Mouse (Mus musculus): ENCODE measurements around the gene Gcsam. TPM values are rescaled to one million over a fixed set of nuclear protein-coding genes. Genes with fewer than 3 reads are reported as not detected.

Gene Gcsam
- polyA plus RNA-seq, 1 experiment from 2014 or later, result not detected

GRCm38 (mm10) chr16:45635826-45636225 is 25.6 kb downstream of the Gcsam start:
- no peak overlapping the region for H3K4me3 ChIP-seq (ENCODE audit: low read depth, low read length)
- H3K9me3 ChIP-seq (ENCODE audit: control insufficient read depth, low read length), result no peaks in the 10 kb centered on the region
- DNase-seq (ENCODE audit: low spot score) (no peak), ATAC-seq (replicated peaks; ENCODE audit: low FRiP score) (no peak)
- H3K27me3 ChIP-seq (ENCODE audit: control insufficient read depth, insufficient read depth, low read length), result no peaks in the 10 kb centered on the region
- H3K36me3 ChIP-seq (ENCODE audit: control insufficient read depth, insufficient read depth, low read length), result no peaks in the 10 kb centered on the region
- WGBS, result 91% methylated on average over 2 of the region's 2 CpGs
- H3K4me2 ChIP-seq (ENCODE audit: low read depth, low read length, severe bottlenecking), result no peak overlapping the region
- H3K27ac ChIP-seq (ENCODE audit: low read depth, low read length), result no peak overlapping the region
- no peak overlapping the region for H3K9ac ChIP-seq (ENCODE audit: low read length)
- no peaks in the 10 kb centered on the region for H3K4me1 ChIP-seq (replicated peaks; ENCODE audit: control insufficient read depth, insufficient read depth, low read length)

GRCm38 (mm10) chr16:45640070-45640762 is 30.0 kb downstream of the Gcsam start:
- no peaks in the 10 kb centered on the region for H3K36me3 ChIP-seq (ENCODE audit: control insufficient read depth, insufficient read depth, low read length)
- DNase-seq (ENCODE audit: low spot score) (no peak), ATAC-seq (replicated peaks; ENCODE audit: low FRiP score) (no peak)
- no peak overlapping the region for H3K4me3 ChIP-seq (ENCODE audit: low read depth, low read length)
- H3K4me2 ChIP-seq (ENCODE audit: low read depth, low read length, severe bottlenecking), result no peak overlapping the region
- H3K27me3 ChIP-seq (ENCODE audit: control insufficient read depth, insufficient read depth, low read length), result no peaks in the 10 kb centered on the region
- no peaks in the 10 kb centered on the region for H3K9me3 ChIP-seq (ENCODE audit: control insufficient read depth, low read length)
- H3K9ac ChIP-seq (ENCODE audit: low read length), result no peak overlapping the region
- WGBS, result 86% methylated on average over 10 of the region's 10 CpGs
- no peaks in the 10 kb centered on the region for H3K4me1 ChIP-seq (replicated peaks; ENCODE audit: control insufficient read depth, insufficient read depth, low read length)
- H3K27ac ChIP-seq (ENCODE audit: low read depth, low read length), result no peak overlapping the region

GRCm38 (mm10) chr16:45641301-45641700 is 31.1 kb downstream of the Gcsam start:
- Histone ChIP-seq H3K27ac (ENCODE audit: low read depth, low read length) (no peak overlapping the region), H3K4me1 (replicated peaks; ENCODE audit: control insufficient read depth, insufficient read depth, low read length) (no peaks in the 10 kb centered on the region), H3K4me3 (ENCODE audit: low read depth, low read length) (no peak overlapping the region), H3K9me3 (ENCODE audit: control insufficient read depth, low read length) (no peaks in the 10 kb centered on the region), H3K27me3 (ENCODE audit: control insufficient read depth, insufficient read depth, low read length) (no peaks in the 10 kb centered on the region), H3K4me2 (ENCODE audit: low read depth, low read length, severe bottlenecking) (no peak overlapping the region), H3K36me3 (ENCODE audit: control insufficient read depth, insufficient read depth, low read length) (no peaks in the 10 kb centered on the region), H3K9ac (ENCODE audit: low read length) (no peak overlapping the region)
- ATAC-seq (replicated peaks; ENCODE audit: low FRiP score), result no peak
- no peak for DNase-seq (ENCODE audit: low spot score)
- 84% methylated on average over 3 of the region's 3 CpGs for WGBS

- Histone ChIP-seq H3K27ac (ENCODE audit: low read depth, low read length) (no peak overlapping the region), H3K27me3 (ENCODE audit: control insufficient read depth, insufficient read depth, low read length) (no peaks in the 10 kb centered on the region), H3K4me3 (ENCODE audit: low read depth, low read length) (no peak overlapping the region), H3K4me1 (replicated peaks; ENCODE audit: control insufficient read depth, insufficient read depth, low read length) (no peaks in the 10 kb centered on the region), H3K4me2 (ENCODE audit: low read depth, low read length, severe bottlenecking) (no peak overlapping the region), H3K36me3 (ENCODE audit: control insufficient read depth, insufficient read depth, low read length) (no peaks in the 10 kb centered on the region), H3K9ac (ENCODE audit: low read length) (no peak overlapping the region), H3K9me3 (ENCODE audit: control insufficient read depth, low read length) (no peaks in the 10 kb centered on the region)
- WGBS, result 87% methylated on average over 3 of the region's 3 CpGs
- ATAC-seq (replicated peaks; ENCODE audit: low FRiP score), result no peak
- no peak for DNase-seq (ENCODE audit: low spot score)
Measured at GRCm38 (mm10) chr16:45643944-45644343, 33.8 kb downstream of the Gcsam start.

GRCm38 (mm10) chr16:45644380-45644779 is 34.2 kb downstream of the Gcsam start:
- no peak overlapping the region for H3K4me3 ChIP-seq (ENCODE audit: low read depth, low read length)
- DNase-seq (ENCODE audit: low spot score) (no peak), ATAC-seq (replicated peaks; ENCODE audit: low FRiP score) (no peak)
- no peaks in the 10 kb centered on the region for H3K27me3 ChIP-seq (ENCODE audit: control insufficient read depth, insufficient read depth, low read length)
- no peaks in the 10 kb centered on the region for H3K9me3 ChIP-seq (ENCODE audit: control insufficient read depth, low read length)
- H3K9ac ChIP-seq (ENCODE audit: low read length), result no peak overlapping the region
- no peak overlapping the region for H3K4me2 ChIP-seq (ENCODE audit: low read depth, low read length, severe bottlenecking)
- WGBS, result 72% methylated on average over 6 of the region's 6 CpGs
- H3K27ac ChIP-seq (ENCODE audit: low read depth, low read length), result no peak overlapping the region
- H3K36me3 ChIP-seq (ENCODE audit: control insufficient read depth, insufficient read depth, low read length), result no peaks in the 10 kb centered on the region
- no peaks in the 10 kb centered on the region for H3K4me1 ChIP-seq (replicated peaks; ENCODE audit: control insufficient read depth, insufficient read depth, low read length)

GRCm38 (mm10) chr16:45651497-45651896 is 41.3 kb downstream of the Gcsam start:
- WGBS, result 73% methylated on average over 2 of the region's 2 CpGs
- Histone ChIP-seq H3K9me3 (ENCODE audit: control insufficient read depth, low read length) (no peaks in the 10 kb centered on the region), H3K9ac (ENCODE audit: low read length) (no peak overlapping the region), H3K4me3 (ENCODE audit: low read depth, low read length) (no peak overlapping the region), H3K4me2 (ENCODE audit: low read depth, low read length, severe bottlenecking) (no peak overlapping the region), H3K4me1 (replicated peaks; ENCODE audit: control insufficient read depth, insufficient read depth, low read length) (no peaks in the 10 kb centered on the region; the same call in 1 of the 2 replicates), H3K36me3 (ENCODE audit: control insufficient read depth, insufficient read depth, low read length) (no peaks in the 10 kb centered on the region), H3K27ac (ENCODE audit: low read depth, low read length) (no peak overlapping the region), H3K27me3 (ENCODE audit: control insufficient read depth, insufficient read depth, low read length) (peaks cover 4% of the 10 kb centered on the region; the same call in 1 of the 2 replicates)
- DNase-seq (ENCODE audit: low spot score) (no peak), ATAC-seq (replicated peaks; ENCODE audit: low FRiP score) (no peak)

- no peak overlapping the region for H3K27ac ChIP-seq (ENCODE audit: low read depth, low read length)
- DNase-seq (ENCODE audit: low spot score), result no peak
- H3K4me2 ChIP-seq (ENCODE audit: low read depth, low read length, severe bottlenecking), result peak overlapping the region; percentile 48
- H3K4me1 ChIP-seq (replicated peaks; ENCODE audit: control insufficient read depth, insufficient read depth, low read length), result no peaks in the 10 kb centered on the region; the same call in 1 of the 2 replicates
- H3K27me3 ChIP-seq (ENCODE audit: control insufficient read depth, insufficient read depth, low read length), result peaks cover 4% of the 10 kb centered on the region; the same call in 1 of the 2 replicates
- no peaks in the 10 kb centered on the region for H3K36me3 ChIP-seq (ENCODE audit: control insufficient read depth, insufficient read depth, low read length)
- WGBS, result 14% methylated on average over 17 of the region's 17 CpGs
- no peak for ATAC-seq (replicated peaks; ENCODE audit: low FRiP score)
- no peaks in the 10 kb centered on the region for H3K9me3 ChIP-seq (ENCODE audit: control insufficient read depth, low read length)
- H3K4me3 ChIP-seq (ENCODE audit: low read depth, low read length), result peak overlapping the region; percentile 13; the same call in 1 of the 2 replicates
- H3K9ac ChIP-seq (ENCODE audit: low read length), result no peak overlapping the region
Measured at GRCm38 (mm10) chr16:45653009-45653933, 43.1 kb downstream of the Gcsam start.

GRCm38 (mm10) chr16:45653934-45654332 is 43.8 kb downstream of the Gcsam start, which contains the start of gene BC016579:
TSS of gene BC016579 (minus strand) at chr16:45654068.
- DNase-seq (ENCODE audit: low spot score), result no peak
- WGBS, result 2% methylated on average over 20 of the region's 20 CpGs

More at GRCm38 (mm10) chr16:45653934-45654332, 43.8 kb downstream of the Gcsam start, which contains the start of gene BC016579:
- Histone ChIP-seq H3K36me3 (ENCODE audit: control insufficient read depth, insufficient read depth, low read length) (no peaks in the 10 kb centered on the region), H3K27ac (ENCODE audit: low read depth, low read length) (no peak within 1 kb of the TSS), H3K9me3 (ENCODE audit: control insufficient read depth, low read length) (no peaks in the 10 kb centered on the region), H3K9ac (ENCODE audit: low read length) (no peak within 1 kb of the TSS), H3K4me3 (ENCODE audit: low read depth, low read length) (peak within 1 kb of the TSS; percentile 13; the same call in 1 of the 2 replicates), H3K4me2 (ENCODE audit: low read depth, low read length, severe bottlenecking) (peak within 1 kb of the TSS; percentile 48), H3K4me1 (replicated peaks; ENCODE audit: control insufficient read depth, insufficient read depth, low read length) (no peaks in the 10 kb centered on the region; the same call in 1 of the 2 replicates), H3K27me3 (ENCODE audit: control insufficient read depth, insufficient read depth, low read length) (peaks cover 4% of the 10 kb centered on the region; the same call in 1 of the 2 replicates)
- ATAC-seq (replicated peaks; ENCODE audit: low FRiP score), result 0 out of 2 replicates have a peak, but pooled peaks have one; percentile 60
